Mouse (Mus musculus): ENCODE data around the gene Ccdc8. TPM values are rescaled to one million over a fixed set of nuclear protein-coding genes. Genes with fewer than 3 reads are reported as not detected.
A peak's percentile ranks its signal among the peaks of the same experiment; 100 is the strongest.

Gene Ccdc8
- polyA plus RNA-seq, 1 experiment from 2014 or later: 41.2 TPM

DNA sequence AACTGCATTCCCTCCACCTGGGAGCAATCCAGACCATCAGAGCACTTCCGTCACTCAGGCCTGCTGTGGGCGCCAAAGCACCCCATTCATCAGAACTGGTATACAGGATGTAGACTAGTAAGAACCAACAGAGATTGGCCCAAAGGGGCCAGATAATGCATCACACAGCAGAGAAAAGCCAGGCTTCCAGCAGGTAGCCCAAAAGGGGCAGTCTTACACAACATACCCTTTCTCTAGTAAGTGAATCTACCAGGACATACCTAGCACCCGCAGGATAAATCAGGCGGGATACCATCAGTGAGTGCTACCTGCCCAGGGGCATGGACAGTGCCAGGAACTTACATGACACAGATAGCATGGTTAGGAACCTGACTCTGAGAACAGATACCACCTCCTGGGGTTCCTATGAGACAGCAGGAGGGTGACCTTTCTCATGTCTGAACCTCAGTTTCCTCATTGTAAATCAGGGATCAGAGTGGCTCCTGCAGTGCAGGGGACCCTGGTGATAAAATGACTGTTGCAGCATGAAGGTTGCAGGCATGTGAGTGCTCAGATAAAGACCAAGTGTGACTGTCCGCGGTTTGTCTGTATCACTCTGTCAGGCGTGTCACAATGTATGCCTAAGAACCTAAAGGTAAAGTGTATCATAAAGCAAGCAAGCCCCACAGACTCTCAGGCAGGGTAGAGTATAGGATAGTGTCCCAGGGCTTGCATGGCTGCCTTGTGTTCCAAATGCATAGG, 27.1 kb downstream of the Ccdc8 start:
- H3K27me3 ChIP-seq: no peaks in the 10 kb centered on the region
- no peak overlapping the region for H3K4me3 ChIP-seq (replicated peaks)
- WGBS: 91% methylated on average over 7 of the region's 7 CpGs
- H3K4me2 ChIP-seq: no peak overlapping the region
- H3K27ac ChIP-seq: no peak overlapping the region
- no peak overlapping the region for H3K9ac ChIP-seq
- no peak for ATAC-seq (replicated peaks; ENCODE audit: low FRiP score)
- peaks cover 93% of the 10 kb centered on the region for H3K36me3 ChIP-seq
- H3K9me3 ChIP-seq (replicated peaks): no peaks in the 10 kb centered on the region
- H3K4me1 ChIP-seq: peaks cover 14% of the 10 kb centered on the region

DNA sequence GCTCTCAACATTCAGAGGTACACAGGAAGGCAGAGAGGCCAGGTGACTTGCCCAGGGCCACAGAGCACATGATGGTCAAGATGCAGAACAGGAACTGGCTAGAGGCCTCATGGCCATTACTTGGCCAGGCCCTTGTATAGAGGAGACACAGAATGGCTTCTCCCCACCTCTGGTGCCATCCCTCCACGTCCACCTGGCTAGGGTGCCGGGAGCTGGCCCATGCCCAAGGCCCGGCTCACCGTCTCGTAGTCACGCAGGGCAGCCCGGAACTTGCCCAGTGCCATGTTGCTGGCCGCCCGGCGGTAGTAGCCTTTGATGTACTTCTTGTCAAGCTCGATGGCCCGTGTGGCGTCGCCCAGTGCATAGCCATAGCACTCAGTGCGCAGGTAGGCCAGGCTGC, 29.7 kb downstream of the Ccdc8 start:
- WGBS: 97% methylated on average over 15 of the region's 15 CpGs
- Histone ChIP-seq H3K9me3 (replicated peaks) (no peaks in the 10 kb centered on the region), H3K4me1 (peaks cover 39% of the 10 kb centered on the region), H3K27me3 (no peaks in the 10 kb centered on the region), H3K36me3 (peaks cover 68% of the 10 kb centered on the region), H3K4me3 (replicated peaks) (no peak overlapping the region), H3K4me2 (no peak overlapping the region), H3K27ac (no peak overlapping the region), H3K9ac (no peak overlapping the region)
- ATAC-seq (replicated peaks; ENCODE audit: low FRiP score): no peak

- peak overlapping the region; percentile 76; the same call in 1 of the 2 replicates for H3K4me2 ChIP-seq
- H3K27me3 ChIP-seq: no peaks in the 10 kb centered on the region
- 61% methylated on average over 4 of the region's 4 CpGs for WGBS
- no peak for ATAC-seq (replicated peaks; ENCODE audit: low FRiP score)
- H3K4me3 ChIP-seq (replicated peaks): no peak overlapping the region
- peaks cover 41% of the 10 kb centered on the region for H3K4me1 ChIP-seq
- H3K36me3 ChIP-seq: peaks cover 57% of the 10 kb centered on the region
- no peak overlapping the region; the same call in 1 of the 2 replicates for H3K9ac ChIP-seq
- H3K9me3 ChIP-seq (replicated peaks): no peaks in the 10 kb centered on the region
- peak overlapping the region; percentile 83 for H3K27ac ChIP-seq
These were observed 31.2 kb downstream of the Ccdc8 start for GRCm38 (mm10) chr7:17023701-17024100.

- no peaks in the 10 kb centered on the region for H3K27me3 ChIP-seq
- peaks cover 41% of the 10 kb centered on the region for H3K4me1 ChIP-seq
- no peaks in the 10 kb centered on the region for H3K9me3 ChIP-seq (replicated peaks)
- peak overlapping the region; percentile 76 for H3K4me2 ChIP-seq
- peaks cover 53% of the 10 kb centered on the region for H3K36me3 ChIP-seq
- no peak for ATAC-seq (replicated peaks; ENCODE audit: low FRiP score)
- H3K9ac ChIP-seq: no peak overlapping the region; the same call in 1 of the 2 replicates
- H3K27ac ChIP-seq: peak overlapping the region; percentile 83
- H3K4me3 ChIP-seq (replicated peaks): no peak overlapping the region
- WGBS: 80% methylated on average over 6 of the region's 6 CpGs
These were observed 31.6 kb downstream of the Ccdc8 start for GRCm38 (mm10) chr7:17024141-17024540.

GRCm38 (mm10) chr7:17024814-17025504, 32.5 kb downstream of the Ccdc8 start:
- ATAC-seq (replicated peaks; ENCODE audit: low FRiP score): no peak
- Histone ChIP-seq H3K4me1 (peaks cover 41% of the 10 kb centered on the region), H3K9me3 (replicated peaks) (no peaks in the 10 kb centered on the region), H3K4me3 (replicated peaks) (no peak overlapping the region), H3K27me3 (no peaks in the 10 kb centered on the region), H3K9ac (peak overlapping the region; percentile 23; the same call in 1 of the 2 replicates), H3K36me3 (peaks cover 44% of the 10 kb centered on the region), H3K4me2 (peak overlapping the region; percentile 76), H3K27ac (peak overlapping the region; percentile 83)
- WGBS: 64% methylated on average over 10 of the region's 10 CpGs

DNA sequence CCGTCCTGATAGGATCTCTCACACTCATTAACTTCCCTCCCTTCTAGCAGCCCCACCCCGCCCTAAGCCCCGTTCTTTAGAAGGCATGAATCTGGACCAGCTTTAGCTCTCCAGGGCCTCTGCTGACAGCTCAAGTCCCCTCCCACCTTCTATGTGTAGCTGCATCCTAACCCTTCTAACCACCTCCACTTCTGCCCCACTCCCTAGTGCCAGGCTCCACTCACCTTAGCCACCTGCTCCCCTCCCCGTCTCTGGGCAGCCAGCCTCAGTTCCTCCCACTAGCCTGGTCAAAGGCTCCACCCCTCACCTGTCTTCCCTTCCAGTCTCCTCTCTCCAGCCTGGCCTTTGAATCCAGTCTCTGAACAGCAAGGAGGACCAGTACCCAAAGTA, 33.0 kb downstream of the Ccdc8 start:
- Histone ChIP-seq H3K4me1 (peaks cover 41% of the 10 kb centered on the region), H3K9me3 (replicated peaks) (no peaks in the 10 kb centered on the region), H3K4me2 (peak overlapping the region; percentile 76), H3K4me3 (replicated peaks) (peak overlapping the region; percentile 92; the same call in 1 of the 2 replicates), H3K27ac (peak overlapping the region; percentile 83), H3K27me3 (no peaks in the 10 kb centered on the region), H3K9ac (0 out of 2 replicates have a peak overlapping the region, but pooled peaks have one; percentile 83), H3K36me3 (peaks cover 39% of the 10 kb centered on the region)
- 52% methylated on average over 4 of the region's 4 CpGs for WGBS
- ATAC-seq (replicated peaks; ENCODE audit: low FRiP score): no peak

GRCm38 (mm10) chr7:17025896-17026622, 33.6 kb downstream of the Ccdc8 start:
- Histone ChIP-seq H3K4me3 (replicated peaks) (peak overlapping the region; percentile 92), H3K27me3 (no peaks in the 10 kb centered on the region), H3K36me3 (peaks cover 37% of the 10 kb centered on the region), H3K9me3 (replicated peaks) (no peaks in the 10 kb centered on the region), H3K27ac (peak overlapping the region; percentile 83), H3K4me1 (peaks cover 41% of the 10 kb centered on the region), H3K9ac (peak overlapping the region; percentile 83; the same call in 1 of the 2 replicates), H3K4me2 (peak overlapping the region; percentile 76)
- WGBS: 60% methylated on average over 9 of the region's 9 CpGs
- no peak for ATAC-seq (replicated peaks; ENCODE audit: low FRiP score)

DNA sequence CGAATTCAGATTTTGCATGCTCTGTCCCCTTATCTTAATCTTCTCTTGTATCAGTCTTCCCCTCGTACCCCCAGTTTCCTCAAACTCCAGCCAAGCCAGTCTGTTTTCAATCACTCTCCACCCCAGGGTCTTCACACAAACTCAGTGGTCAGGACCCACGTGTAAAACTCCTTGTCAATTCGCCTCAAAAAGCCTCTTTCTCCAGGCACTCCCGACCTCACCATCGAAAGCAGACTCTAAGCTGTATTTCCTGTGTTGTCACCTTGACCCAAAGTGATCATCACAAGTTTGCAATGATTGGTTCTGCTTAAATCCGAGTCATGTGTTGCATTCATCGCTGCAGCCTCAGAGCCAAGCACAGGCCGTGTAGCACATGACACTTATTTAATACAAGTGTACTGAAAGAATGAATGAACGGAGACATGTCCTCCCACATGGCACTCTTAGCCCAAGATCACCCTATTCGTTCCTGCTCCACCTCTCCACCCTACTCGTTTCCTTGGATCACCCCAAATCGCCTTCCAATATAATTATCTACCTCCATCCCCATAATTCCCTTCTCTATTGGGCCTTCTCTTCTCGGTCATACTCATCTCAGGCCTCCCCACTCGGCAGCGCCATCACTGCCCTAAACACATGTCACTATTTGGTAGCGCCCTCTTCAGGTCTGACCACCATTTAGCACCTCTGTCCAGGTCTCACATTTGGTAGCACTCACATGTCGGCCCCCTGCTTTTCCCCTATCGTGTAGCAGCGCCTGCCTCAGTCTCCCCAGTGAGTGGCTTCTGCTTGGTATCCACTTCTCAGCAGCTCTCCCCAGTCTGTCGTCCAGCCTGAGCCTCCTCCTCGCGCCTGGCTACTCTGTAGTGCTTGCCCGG, 34.4 kb downstream of the Ccdc8 start:
- no peaks in the 10 kb centered on the region for H3K27me3 ChIP-seq
- peak overlapping the region; percentile 76 for H3K4me2 ChIP-seq
- peaks cover 37% of the 10 kb centered on the region for H3K36me3 ChIP-seq
- peak; percentile 66 for ATAC-seq (replicated peaks; ENCODE audit: low FRiP score)
- 5% methylated on average over 24 of the region's 24 CpGs for WGBS
- H3K9ac ChIP-seq: peak overlapping the region; percentile 83
- peak overlapping the region; percentile 92 for H3K4me3 ChIP-seq (replicated peaks)
- peak overlapping the region; percentile 91 for H3K27ac ChIP-seq
- no peaks in the 10 kb centered on the region for H3K9me3 ChIP-seq (replicated peaks)
- H3K4me1 ChIP-seq: peaks cover 41% of the 10 kb centered on the region

GRCm38 (mm10) chr7:17027588-17028343, 35.3 kb downstream of the Ccdc8 start, which contains the start of gene Ppp5c:
Gene Ppp5c (minus strand): TSS chr7:17027924.
- Histone ChIP-seq H3K9ac (peak within 1 kb of the TSS; percentile 83), H3K27me3 (no peaks in the 10 kb centered on the region), H3K4me2 (peak within 1 kb of the TSS; percentile 76), H3K9me3 (replicated peaks) (no peaks in the 10 kb centered on the region), H3K27ac (peak within 1 kb of the TSS; percentile 91), H3K4me3 (replicated peaks) (peak within 1 kb of the TSS; percentile 92), H3K36me3 (peaks cover 37% of the 10 kb centered on the region), H3K4me1 (peaks cover 41% of the 10 kb centered on the region)
- under 1% methylated on average over 57 of the region's 58 CpGs for WGBS
- ATAC-seq (replicated peaks; ENCODE audit: low FRiP score): peak; percentile 89

DNA sequence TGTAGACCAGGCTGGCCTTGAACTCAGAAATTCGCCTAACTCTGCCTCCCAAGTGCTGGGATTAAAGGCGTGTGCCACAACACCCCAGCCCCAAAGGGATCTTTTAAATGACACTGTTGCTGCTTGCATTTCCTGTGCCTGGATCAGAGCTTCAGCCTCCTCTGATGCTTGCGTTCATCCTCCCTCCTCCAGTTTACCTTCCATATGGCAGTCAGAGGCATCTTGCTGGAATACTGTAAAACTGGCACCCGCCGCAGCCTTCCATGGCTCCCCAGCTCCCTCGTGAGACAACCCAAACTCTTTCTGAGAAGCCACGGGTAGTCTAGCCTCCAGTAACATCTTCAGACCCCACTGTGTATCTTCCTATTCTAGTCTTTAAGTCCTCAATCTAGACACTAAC, 36.4 kb downstream of the Ccdc8 start:
- no peak overlapping the region for H3K4me2 ChIP-seq
- peaks cover 34% of the 10 kb centered on the region for H3K4me1 ChIP-seq
- no peak overlapping the region for H3K4me3 ChIP-seq (replicated peaks)
- H3K9me3 ChIP-seq (replicated peaks): no peaks in the 10 kb centered on the region
- H3K27me3 ChIP-seq: no peaks in the 10 kb centered on the region
- no peak for ATAC-seq (replicated peaks; ENCODE audit: low FRiP score)
- WGBS: 79% methylated on average over 7 of the region's 7 CpGs
- no peak overlapping the region for H3K9ac ChIP-seq
- peaks cover 38% of the 10 kb centered on the region for H3K36me3 ChIP-seq
- H3K27ac ChIP-seq: peak overlapping the region; percentile 91; the same call in 1 of the 2 replicates

All from kidney, embryonic 15.5 days (tissue).